Mouse (Mus musculus) kidney, embryonic 16.5 days (tissue): ENCODE measurements around the gene Lrfn2. TPM values are rescaled to one million over a fixed set of nuclear protein-coding genes. Genes with fewer than 3 reads are reported as not detected.

ENCODE experiments used
- ATAC-seq: fragments of 200-750 bp; cut with Nextera tagmentation; 2 replicates; pipeline ENCODE4 v1.8.0; 2017; ENCODE audit warnings: moderate TSS enrichment; ENCODE audit not compliant: low FRiP score, low TSS enrichment
- H3K27ac ChIP-seq: fragments of 300-500 bp; sonication (generic); 2 replicates; pipeline ENCODE4 v1.5.1; 2014; ENCODE audit warnings: low read length
- H3K27me3 ChIP-seq: fragments of 300-500 bp; sonication (generic); 2 replicates; pipeline ENCODE4 v1.6.1; 2014; ENCODE audit warnings: low read length, control low read depth, mixed read lengths; ENCODE audit not compliant: insufficient read depth
- H3K36me3 ChIP-seq: fragments of 300-500 bp; sonication (generic); 2 replicates; pipeline ENCODE4 v1.6.1; 2014; ENCODE audit warnings: low read length, control low read depth, mixed read lengths; ENCODE audit not compliant: insufficient read depth
- H3K4me1 ChIP-seq: fragments of 300-500 bp; sonication (generic); 2 replicates; pipeline ENCODE4 v1.6.1; 2014; ENCODE audit warnings: low read length, control low read depth, mixed read lengths; ENCODE audit not compliant: insufficient read depth
- H3K4me2 ChIP-seq: fragments of 300-500 bp; sonication (generic); replicated peaks from 2 replicates; pipeline ENCODE4 v1.6.1; 2014; ENCODE audit warnings: low read depth, low read length
- H3K4me3 ChIP-seq: fragments of 300-500 bp; sonication (generic); 2 replicates; pipeline ENCODE4 v1.5.1; 2014; ENCODE audit warnings: mild to moderate bottlenecking, low read length
- H3K9ac ChIP-seq: fragments of 300-500 bp; sonication (generic); replicated peaks from 2 replicates; pipeline ENCODE4 v1.6.1; 2014; ENCODE audit warnings: low read length
- H3K9me3 ChIP-seq: fragments of 300-500 bp; sonication (generic); 2 replicates; pipeline ENCODE4 v1.6.1; 2016; ENCODE audit warnings: low read length, control low read depth
- WGBS: fragments of 180-500 bp; shearing (Covaris S2); extraction: QIAGEN DNeasy Blood & Tissue Kit; methylation state at CpG from one replicate; pipeline ENCODE4 v1.1.7; 2014; 5-methylcytosine and 5-hydroxymethylcytosine counted together
- polyA plus RNA-seq: library from polyadenylated mRNA; unstranded; fragments of >200 nt; fragmentation: Nextera tagmentation; extraction: Ambion mirVana; gene quantifications from 2 replicates; pipeline ENCODE4 v1.2.1, GENCODE M21; 2015

The Lrfn2 gene
- polyA plus RNA-seq, result 0.94 and 1.3 TPM in 2 replicates

- H3K36me3 ChIP-seq, result no peaks in the 10 kb centered on the region
- under 1% methylated on average over 50 of the region's 56 CpGs for WGBS
- H3K4me2 ChIP-seq, result peak within 1 kb of the TSS; percentile 85
- peak; percentile 91 for ATAC-seq
- peaks cover 27% of the 10 kb centered on the region for H3K27me3 ChIP-seq
- peak within 1 kb of the TSS; percentile 61 for H3K4me3 ChIP-seq
- H3K9ac ChIP-seq, result peak within 1 kb of the TSS; percentile 76
- H3K27ac ChIP-seq, result no peak within 1 kb of the TSS
- H3K4me1 ChIP-seq, result peaks cover 33% of the 10 kb centered on the region
- H3K9me3 ChIP-seq, result no peaks in the 10 kb centered on the region
Observed at GRCm38 (mm10) chr17:48931621-48932405, at the start of gene Lrfn2. Lrfn2 (plus strand) TSS chr17:48932379.

DNA sequence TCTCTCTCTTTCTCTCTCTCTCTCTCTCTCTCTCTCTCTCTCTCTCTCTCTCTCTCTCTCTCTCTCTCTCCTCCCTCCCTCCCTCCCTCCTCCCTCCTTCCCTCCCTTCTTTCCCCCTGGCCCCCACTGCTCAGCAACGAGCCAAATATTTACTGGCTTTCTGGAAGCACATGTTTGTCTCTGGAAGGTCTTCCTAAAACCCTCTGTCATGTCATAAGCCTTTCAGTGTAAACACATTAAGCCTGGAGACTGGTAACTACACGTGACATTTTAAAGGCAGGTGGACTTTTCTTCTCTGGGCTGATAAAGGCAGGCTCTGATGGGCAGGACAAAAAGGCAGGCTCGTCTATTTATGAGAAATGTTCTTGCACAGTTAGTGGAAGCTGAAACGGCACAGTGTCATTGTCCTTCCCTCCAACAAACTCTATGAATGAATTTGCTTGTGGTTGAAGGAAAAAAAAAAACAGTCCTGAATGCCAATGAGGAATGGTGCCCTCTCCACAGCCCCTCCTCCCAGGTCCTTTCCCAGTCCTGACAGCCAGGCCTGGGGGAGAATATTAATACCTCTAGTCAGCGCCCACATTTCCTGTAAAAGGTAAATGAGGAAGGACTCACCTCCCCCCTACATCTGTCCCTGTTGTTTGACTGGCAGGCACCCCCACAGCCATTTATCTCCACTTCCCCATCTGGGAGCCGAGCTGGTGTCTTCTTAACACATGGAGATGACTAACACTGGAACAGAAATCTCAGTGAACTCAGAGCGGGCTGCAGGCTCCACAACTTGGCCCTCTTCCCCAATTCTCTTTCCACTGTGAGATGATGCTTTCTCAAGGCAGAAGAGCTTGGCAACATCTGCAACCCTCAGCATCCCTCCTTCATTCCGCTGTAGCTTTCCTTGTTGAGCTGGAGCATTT lies 44.5 kb upstream of the Lrfn2 start:
- Histone ChIP-seq H3K4me3 (no peak overlapping the region), H3K4me2 (no peak overlapping the region), H3K27ac (no peak overlapping the region), H3K36me3 (no peaks in the 10 kb centered on the region), H3K9ac (no peak overlapping the region), H3K4me1 (no peaks in the 10 kb centered on the region), H3K9me3 (no peaks in the 10 kb centered on the region), H3K27me3 (no peaks in the 10 kb centered on the region)
- 48% methylated on average over 8 of the region's 8 CpGs for WGBS
- no peak for ATAC-seq

DNA sequence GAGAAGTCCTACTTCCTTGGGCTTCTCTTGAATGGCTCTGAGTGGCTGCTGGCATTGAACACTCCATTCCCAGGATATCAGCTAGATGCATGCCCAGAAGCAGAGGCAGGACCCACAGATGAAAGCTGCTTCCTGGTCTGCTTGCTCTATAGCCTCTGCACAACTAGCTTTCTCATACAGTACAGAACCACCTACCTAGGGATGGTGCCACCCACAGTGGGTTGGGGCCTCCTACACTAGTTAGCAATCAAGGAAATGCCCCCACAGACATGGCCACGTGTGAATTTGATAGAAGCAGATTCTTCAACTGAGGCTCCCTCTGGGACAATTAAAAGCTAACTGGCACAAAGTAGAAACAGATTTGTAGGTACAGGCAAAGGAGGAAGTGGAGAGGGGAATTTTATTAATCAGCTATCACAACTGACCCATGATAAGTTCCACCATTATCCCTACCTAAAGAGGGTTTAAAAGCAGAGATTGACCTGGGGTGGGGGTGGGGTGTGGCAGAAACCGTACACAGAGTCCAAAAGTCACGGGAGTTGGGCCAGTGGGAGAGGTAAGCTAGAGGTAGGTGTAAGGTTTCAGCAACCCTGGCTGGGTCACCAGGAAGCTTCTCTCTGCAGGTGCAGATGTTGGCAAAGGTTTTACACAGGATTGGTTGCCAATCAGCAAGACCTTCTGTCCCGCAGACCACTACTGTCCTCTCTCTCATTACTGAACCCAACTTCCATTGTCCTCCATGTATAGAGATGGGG lies 26.7 kb upstream of the Lrfn2 start:
- ATAC-seq, result no peak

DNA sequence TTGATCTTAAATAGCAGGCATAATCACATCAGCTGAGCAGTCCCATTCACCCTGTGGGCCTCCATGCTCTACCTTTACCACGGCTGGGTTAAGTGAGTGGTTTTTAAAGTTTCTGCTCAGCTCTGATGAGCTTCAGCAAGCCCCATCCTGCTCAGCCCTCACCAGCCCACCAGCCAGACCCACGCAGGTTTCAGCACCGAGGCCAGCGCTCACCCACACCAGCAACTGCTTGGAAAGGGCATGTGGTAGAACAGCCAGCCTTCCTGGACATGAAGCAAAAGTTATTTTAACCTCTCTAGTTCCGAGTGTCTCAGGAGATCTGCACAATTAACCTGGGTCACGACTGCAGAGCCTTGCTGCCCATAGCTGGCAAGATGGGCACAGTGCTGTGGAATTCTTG lies 18.7 kb upstream of the Lrfn2 start:
- WGBS, result 30% methylated on average over 6 of the region's 6 CpGs

More for the DNA sequence above, 26.7 kb upstream of the Lrfn2 start:
- Histone ChIP-seq H3K9ac (no peak overlapping the region), H3K27ac (no peak overlapping the region), H3K9me3 (no peaks in the 10 kb centered on the region), H3K4me3 (no peak overlapping the region), H3K4me2 (no peak overlapping the region), H3K27me3 (no peaks in the 10 kb centered on the region), H3K4me1 (no peaks in the 10 kb centered on the region), H3K36me3 (no peaks in the 10 kb centered on the region)
- WGBS, result 49% methylated on average over 4 of the region's 4 CpGs

GRCm38 (mm10) chr17:48917411-48917810 lies 14.8 kb upstream of the Lrfn2 start:
- Histone ChIP-seq H3K36me3 (no peaks in the 10 kb centered on the region), H3K4me2 (no peak overlapping the region), H3K4me3 (no peak overlapping the region), H3K9ac (no peak overlapping the region), H3K27me3 (no peaks in the 10 kb centered on the region), H3K9me3 (no peaks in the 10 kb centered on the region), H3K27ac (no peak overlapping the region), H3K4me1 (no peaks in the 10 kb centered on the region)
- no peak for ATAC-seq
- 7% methylated on average over 11 of the region's 11 CpGs for WGBS

More for the DNA sequence above, 18.7 kb upstream of the Lrfn2 start:
- Histone ChIP-seq H3K9me3 (no peaks in the 10 kb centered on the region), H3K4me1 (no peaks in the 10 kb centered on the region), H3K27ac (no peak overlapping the region), H3K27me3 (no peaks in the 10 kb centered on the region), H3K36me3 (no peaks in the 10 kb centered on the region), H3K4me2 (no peak overlapping the region), H3K9ac (no peak overlapping the region), H3K4me3 (no peak overlapping the region)
- no peak for ATAC-seq

GRCm38 (mm10) chr17:48918458-48918857 lies 13.7 kb upstream of the Lrfn2 start:
- ATAC-seq, result no peak
- 94% methylated on average over 3 of the region's 3 CpGs for WGBS

GRCm38 (mm10) chr17:48922905-48923304 lies 9.3 kb upstream of the Lrfn2 start:
- no peaks in the 10 kb centered on the region for H3K4me1 ChIP-seq
- H3K9me3 ChIP-seq, result no peaks in the 10 kb centered on the region
- H3K4me3 ChIP-seq, result no peak overlapping the region
- ATAC-seq, result no peak
- H3K9ac ChIP-seq, result no peak overlapping the region
- no peaks in the 10 kb centered on the region for H3K36me3 ChIP-seq
- H3K27ac ChIP-seq, result no peak overlapping the region
- 86% methylated on average over 2 of the region's 2 CpGs for WGBS
- no peaks in the 10 kb centered on the region for H3K27me3 ChIP-seq
- H3K4me2 ChIP-seq, result no peak overlapping the region

More at GRCm38 (mm10) chr17:48918458-48918857, 13.7 kb upstream of the Lrfn2 start:
- Histone ChIP-seq H3K9ac (no peak overlapping the region), H3K27me3 (no peaks in the 10 kb centered on the region), H3K36me3 (no peaks in the 10 kb centered on the region), H3K9me3 (no peaks in the 10 kb centered on the region), H3K4me2 (no peak overlapping the region), H3K4me1 (no peaks in the 10 kb centered on the region), H3K27ac (no peak overlapping the region), H3K4me3 (no peak overlapping the region)

GRCm38 (mm10) chr17:48925426-48925825 lies 6.8 kb upstream of the Lrfn2 start:
- Histone ChIP-seq H3K9me3 (no peaks in the 10 kb centered on the region), H3K4me3 (no peak overlapping the region), H3K4me2 (0 out of 2 replicates have a peak overlapping the region, but pooled peaks have one; percentile 8), H3K9ac (no peak overlapping the region), H3K36me3 (no peaks in the 10 kb centered on the region), H3K27ac (no peak overlapping the region), H3K27me3 (no peaks in the 10 kb centered on the region), H3K4me1 (no peaks in the 10 kb centered on the region)
- ATAC-seq, result 0 out of 2 replicates have a peak, but pooled peaks have one; percentile 15
- 18% methylated on average over 9 of the region's 9 CpGs for WGBS

DNA sequence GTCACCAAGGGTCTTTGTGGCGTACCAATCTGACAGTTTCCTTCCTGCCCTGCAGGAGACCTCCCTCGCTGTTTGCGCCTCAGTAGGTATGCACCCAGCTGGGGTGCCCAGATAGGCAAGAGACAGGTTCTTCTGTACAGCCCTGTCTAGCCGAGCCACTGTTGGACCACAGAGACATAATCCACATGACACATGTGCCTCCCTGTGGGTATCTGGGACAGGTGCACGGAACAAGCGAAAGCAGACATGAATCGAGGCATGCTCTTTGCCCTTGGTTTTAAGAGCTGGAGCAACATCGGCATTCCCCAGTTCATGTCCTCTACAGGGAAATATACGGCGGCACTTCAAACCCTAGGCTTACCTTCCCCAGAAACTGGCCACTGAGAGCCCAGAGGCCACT lies 1.2 kb upstream of the Lrfn2 start:
- no peak overlapping the region for H3K4me3 ChIP-seq
- H3K27me3 ChIP-seq, result peaks cover 27% of the 10 kb centered on the region
- 47% methylated on average over 10 of the region's 10 CpGs for WGBS
- no peaks in the 10 kb centered on the region for H3K36me3 ChIP-seq
- ATAC-seq, result no peak
- no peak overlapping the region for H3K9ac ChIP-seq
- H3K4me1 ChIP-seq, result peaks cover 26% of the 10 kb centered on the region
- no peaks in the 10 kb centered on the region for H3K9me3 ChIP-seq
- peak overlapping the region; percentile 85 for H3K4me2 ChIP-seq
- no peak overlapping the region for H3K27ac ChIP-seq
